14 mouse cellular contexts compared by ENCODE assay signal in genomic region chr2:181579681-181580080, GRCm38 (mm10). TPM values are rescaled to one million over a fixed set of nuclear protein-coding genes. Genes with fewer than 3 reads are reported as not detected.
DNase-seq lines count a peak whose midpoint lies in the region; ATAC-seq lines count a peak whose summit lies in the region.
"Had no signal": no experiment of that assay in that cellular context is flagged by ENCODE, and none has a peak within 500 bp of the region (broad histone marks: within the 10 kb centered on the region; RNA-seq: fewer than 3 reads in every experiment).

No protein-coding gene starts in this region.

- H3K9me3 ChIP-seq in heart, embryonic 13.5 days: no peaks in the 10 kb centered on the region
- no peaks in the 10 kb centered on the region for H3K9me3 ChIP-seq in liver, embryonic 11.5 days (ENCODE audit: control insufficient read depth, low read length)
- H3K9me3 ChIP-seq in neural tube, embryonic 13.5 days: no peaks in the 10 kb centered on the region
- H3K9me3 ChIP-seq: hindbrain, embryonic 15.5 days; midbrain, embryonic 12.5 days had no signal

- 0 out of 2 replicates have a peak overlapping the region, but pooled peaks have one; percentile 58 for H3K27ac ChIP-seq in heart, embryonic 13.5 days (replicated peaks)
- no peak overlapping the region for H3K27ac ChIP-seq in liver, embryonic 11.5 days (ENCODE audit: low read depth, low read length)
- no peak overlapping the region for H3K27ac ChIP-seq in neural tube, embryonic 13.5 days (replicated peaks)
- H3K27ac ChIP-seq: hindbrain, embryonic 15.5 days; midbrain, embryonic 12.5 days had no signal

- 92% methylated on average over 1 of the region's 1 CpGs for WGBS in heart, embryonic 13.5 days
- WGBS in liver, embryonic 11.5 days: 96% methylated on average over 1 of the region's 1 CpGs
- WGBS in neural tube, embryonic 13.5 days: 100% methylated on average over 1 of the region's 1 CpGs

- H3K9ac ChIP-seq in heart, embryonic 13.5 days: peak overlapping the region; percentile 97
- H3K9ac ChIP-seq in liver, embryonic 11.5 days (ENCODE audit: low read depth, low read length): no peak overlapping the region; the same call in 1 of the 2 replicates
- H3K9ac ChIP-seq in neural tube, embryonic 13.5 days: peak overlapping the region; percentile 60; the same call in 1 of the 2 replicates
- H3K9ac ChIP-seq: hindbrain, embryonic 15.5 days had no signal

- ATAC-seq in heart, embryonic 13.5 days (ENCODE audit: extremely low read depth, insufficient number of reproducible peaks, low FRiP score, low TSS enrichment): no peak
- no peak for ATAC-seq in liver, embryonic 11.5 days (replicated peaks; ENCODE audit: low FRiP score)
- no peak for ATAC-seq in neural tube, embryonic 13.5 days (ENCODE audit: low read depth)

- peaks cover 48% of the 10 kb centered on the region for H3K4me1 ChIP-seq in heart, embryonic 13.5 days
- peaks cover 48% of the 10 kb centered on the region for H3K4me1 ChIP-seq in liver, embryonic 11.5 days (replicated peaks; ENCODE audit: control insufficient read depth, insufficient read depth, low read length)
- peaks cover 52% of the 10 kb centered on the region for H3K4me1 ChIP-seq in neural tube, embryonic 13.5 days (replicated peaks)

- peaks cover 18% of the 10 kb centered on the region for H3K36me3 ChIP-seq in heart, embryonic 13.5 days
- H3K36me3 ChIP-seq in liver, embryonic 11.5 days (ENCODE audit: control insufficient read depth, insufficient read depth, low read length): peaks cover 8% of the 10 kb centered on the region
- peaks cover 25% of the 10 kb centered on the region for H3K36me3 ChIP-seq in neural tube, embryonic 13.5 days

- no peak overlapping the region for H3K4me3 ChIP-seq in heart, embryonic 13.5 days
- no peak overlapping the region for H3K4me3 ChIP-seq in liver, embryonic 11.5 days (ENCODE audit: low read depth, low read length)
- H3K4me3 ChIP-seq in neural tube, embryonic 13.5 days: no peak overlapping the region
- H3K4me3 ChIP-seq: hindbrain, embryonic 15.5 days had no signal

- H3K27me3 ChIP-seq in heart, embryonic 13.5 days (replicated peaks): no peaks in the 10 kb centered on the region
- no peaks in the 10 kb centered on the region for H3K27me3 ChIP-seq in liver, embryonic 11.5 days (replicated peaks; ENCODE audit: control insufficient read depth, insufficient read depth, low read length)
- no peaks in the 10 kb centered on the region for H3K27me3 ChIP-seq in neural tube, embryonic 13.5 days
- H3K27me3 ChIP-seq: hindbrain, embryonic 15.5 days; midbrain, embryonic 12.5 days had no signal

- DNase-seq in adrenal gland, postnatal 10 days: peak; percentile 0
- no peak for DNase-seq in adrenal gland, postnatal 14 days
- no peak for DNase-seq in heart, adult 18-20 months
- no peak for DNase-seq in liver, embryonic 11.5 days (ENCODE audit: low spot score)
- no peak for DNase-seq in liver
- no peak for DNase-seq in urinary bladder, adult 18-20 months (ENCODE audit: low spot score in 2 of 2)
- DNase-seq: adrenal gland, postnatal 25 days; cerebellum, postnatal 14 days; lung, adult 18-20 months; lung, postnatal 4 days had no signal

- peak overlapping the region; percentile 92; the same call in 1 of the 2 replicates for H3K4me2 ChIP-seq in heart, embryonic 13.5 days
- H3K4me2 ChIP-seq in liver, embryonic 11.5 days: peak overlapping the region; percentile 77; the same call in 1 of the 2 replicates
- H3K4me2 ChIP-seq in neural tube, embryonic 13.5 days: no peak overlapping the region

RNA-seq across cellular contexts. Expression of gene Uckl1, which starts 5.0 kb away (rescaled TPM):
- 10 to 100 TPM; 55.1 to 86.5 TPM for total RNA-seq in adrenal gland, postnatal 10 days (2021)
- total RNA-seq in adrenal gland, postnatal 14 days (2021): 68.8 and 77.5 TPM in 2 replicates
- polyA plus RNA-seq in heart, embryonic 13.5 days (2015; fragmentation: Nextera tagmentation; extraction: Ambion mirVana): 63.8 and 64.0 TPM in 2 replicates
- total RNA-seq in heart, adult 18-20 months (2021): 10 to 100 TPM; 32.5 to 34.1 TPM
- polyA plus RNA-seq in liver, embryonic 11.5 days (2014; fragmentation: Nextera tagmentation; extraction: Ambion mirVana): 44.5 and 51.2 TPM in 2 replicates
- polyA plus RNA-seq in neural tube, embryonic 13.5 days (2015; fragmentation: Nextera tagmentation; extraction: Ambion mirVana): 67.4 and 73.6 TPM in 2 replicates

RNA-seq across cellular contexts. Expression of gene Prpf6, which starts 12.0 kb away (rescaled TPM):
- 10 to 100 TPM; 51.4 to 58.3 TPM for total RNA-seq in adrenal gland, postnatal 10 days (2021)
- 59.4 and 60.0 TPM in 2 replicates for total RNA-seq in adrenal gland, postnatal 14 days (2021)
- polyA plus RNA-seq in heart, embryonic 13.5 days (2015; fragmentation: Nextera tagmentation; extraction: Ambion mirVana): 40.1 and 44.4 TPM in 2 replicates
- 10 to 100 TPM; 35.9 to 37.7 TPM for total RNA-seq in heart, adult 18-20 months (2021)
- polyA plus RNA-seq in liver, embryonic 11.5 days (2014; fragmentation: Nextera tagmentation; extraction: Ambion mirVana): 63.0 and 68.5 TPM in 2 replicates
- 63.1 and 65.6 TPM in 2 replicates for polyA plus RNA-seq in neural tube, embryonic 13.5 days (2015; fragmentation: Nextera tagmentation; extraction: Ambion mirVana)

RNA-seq across cellular contexts. Expression of gene Zfp512b, which starts 12.9 kb away (rescaled TPM):
- total RNA-seq in adrenal gland, postnatal 10 days (2021): 10 to 100 TPM; 52.5 to 92.4 TPM
- total RNA-seq in adrenal gland, postnatal 14 days (2021): 57.3 and 67.7 TPM in 2 replicates
- 25.3 and 28.5 TPM in 2 replicates for polyA plus RNA-seq in heart, embryonic 13.5 days (2015; fragmentation: Nextera tagmentation; extraction: Ambion mirVana)
- 10 to 100 TPM in 1 of 2 experiments, 1 to 10 TPM in 1; 9.7 to 10.8 TPM for total RNA-seq in heart, adult 18-20 months (2021)
- 31.2 and 33.9 TPM in 2 replicates for polyA plus RNA-seq in liver, embryonic 11.5 days (2014; fragmentation: Nextera tagmentation; extraction: Ambion mirVana)
- 78.7 and 81.3 TPM in 2 replicates for polyA plus RNA-seq in neural tube, embryonic 13.5 days (2015; fragmentation: Nextera tagmentation; extraction: Ambion mirVana)

RNA-seq across cellular contexts. Expression of gene Samd10, which starts 19.3 kb away (rescaled TPM):
- total RNA-seq in adrenal gland, postnatal 10 days (2021): 10 to 100 TPM in 1 of 2 experiments, 1 to 10 TPM in 1; 10.0 to 11.7 TPM
- 8.5 and 11.8 TPM in 2 replicates for total RNA-seq in adrenal gland, postnatal 14 days (2021)
- polyA plus RNA-seq in heart, embryonic 13.5 days (2015; fragmentation: Nextera tagmentation; extraction: Ambion mirVana): 12.8 and 13.1 TPM in 2 replicates
- total RNA-seq in heart, adult 18-20 months (2021): 1 to 10 TPM; 1.6 to 2.3 TPM
- 6.2 and 6.8 TPM in 2 replicates for polyA plus RNA-seq in liver, embryonic 11.5 days (2014; fragmentation: Nextera tagmentation; extraction: Ambion mirVana)
- 146 and 157 TPM in 2 replicates for polyA plus RNA-seq in neural tube, embryonic 13.5 days (2015; fragmentation: Nextera tagmentation; extraction: Ambion mirVana)

RNA-seq across cellular contexts. Expression of gene Dnajc5, which starts 59.4 kb away (rescaled TPM):
- 10 to 100 TPM; 89.0 to 91.5 TPM for total RNA-seq in adrenal gland, postnatal 10 days (2021)
- 77.3 and 89.9 TPM in 2 replicates for total RNA-seq in adrenal gland, postnatal 14 days (2021)
- 77.4 and 79.8 TPM in 2 replicates for polyA plus RNA-seq in heart, embryonic 13.5 days (2015; fragmentation: Nextera tagmentation; extraction: Ambion mirVana)
- total RNA-seq in heart, adult 18-20 months (2021): 10 to 100 TPM; 59.0 to 64.0 TPM
- polyA plus RNA-seq in liver, embryonic 11.5 days (2014; fragmentation: Nextera tagmentation; extraction: Ambion mirVana): 61.1 and 65.6 TPM in 2 replicates
- polyA plus RNA-seq in neural tube, embryonic 13.5 days (2015; fragmentation: Nextera tagmentation; extraction: Ambion mirVana): 192 and 214 TPM in 2 replicates
